Mouse (Mus musculus): ENCODE results near the gene Slc25a47.

Slc25a47 gene

GRCm38 (mm10) chr12:108869575-108869974 lies 33.7 kb downstream of the Slc25a47 start:
- DNase-seq = no peak

- no peak for DNase-seq
Measured at GRCm38 (mm10) chr12:108873122-108873521, 37.3 kb downstream of the Slc25a47 start.

- no peak for DNase-seq
Measured at GRCm38 (mm10) chr12:108879138-108879537, 43.3 kb downstream of the Slc25a47 start.

- DNase-seq = no peak
Measured at GRCm38 (mm10) chr12:108880606-108881005, 44.8 kb downstream of the Slc25a47 start.

- no peak for DNase-seq
Measured at GRCm38 (mm10) chr12:108881192-108881591, 45.3 kb downstream of the Slc25a47 start.

GRCm38 (mm10) chr12:108882776-108883175 lies 46.9 kb downstream of the Slc25a47 start:
- DNase-seq = no peak

- no peak for DNase-seq
Measured at GRCm38 (mm10) chr12:108885906-108886305, 50.1 kb downstream of the Slc25a47 start.

GRCm38 (mm10) chr12:108887077-108887476 lies 51.2 kb downstream of the Slc25a47 start:
- no peak for DNase-seq

- no peak for DNase-seq
Measured at GRCm38 (mm10) chr12:108888632-108889031, 52.8 kb downstream of the Slc25a47 start.

- no peak for DNase-seq
Measured at GRCm38 (mm10) chr12:108892989-108893714, 57.3 kb downstream of the Slc25a47 start, which contains the start of gene Wdr25. Gene Wdr25, plus strand, starts transcription at chr12:108893631.

- DNase-seq = peak; percentile 94
Measured at GRCm38 (mm10) chr12:108893715-108894431, 58.0 kb downstream of the Slc25a47 start, which contains the start of gene Wars. Gene Wars, minus strand, starts transcription at chr12:108894174.

- DNase-seq = no peak
Measured at GRCm38 (mm10) chr12:108894432-108894816, 58.6 kb downstream of the Slc25a47 start.

- no peak for DNase-seq
Measured at GRCm38 (mm10) chr12:108896006-108896405, 60.2 kb downstream of the Slc25a47 start.

GRCm38 (mm10) chr12:108901346-108901745 lies 65.5 kb downstream of the Slc25a47 start:
- DNase-seq = no peak

GRCm38 (mm10) chr12:108902940-108903339 lies 67.1 kb downstream of the Slc25a47 start:
- peak; percentile 50 for DNase-seq

- DNase-seq = peak; percentile 57
Measured at GRCm38 (mm10) chr12:108903600-108904275, 67.9 kb downstream of the Slc25a47 start.

GRCm38 (mm10) chr12:108904276-108904653 lies 68.4 kb downstream of the Slc25a47 start:
- DNase-seq = peak; percentile 8

- no peak for DNase-seq
Measured at GRCm38 (mm10) chr12:108905620-108906302, 69.9 kb downstream of the Slc25a47 start.

- DNase-seq = no peak
Measured at GRCm38 (mm10) chr12:108906398-108906797, 70.6 kb downstream of the Slc25a47 start.
